Mouse (Mus musculus) midbrain, embryonic 14.5 days (tissue): ENCODE results near the gene Arrdc5. TPM values are rescaled to one million over a fixed set of nuclear protein-coding genes. Genes with fewer than 3 reads are reported as not detected.
A peak's percentile ranks its signal among the peaks of the same experiment; 100 is the strongest.

Experiments
- ATAC-seq: fragments of 200-750 bp; cut with Nextera tagmentation; 2 replicates; pipeline ENCODE4 v1.8.0; 2017; ENCODE audit warnings: moderate number of reproducible peaks, moderate library complexity; ENCODE audit not compliant: low FRiP score, low TSS enrichment
- DNase-seq: peaks from one replicate; pipeline ENCODE4 v3.0.0-alpha.2; 2015
- H3K27ac ChIP-seq: fragments of 300-500 bp; sonication (generic); replicated peaks from 2 replicates; pipeline ENCODE4 v1.5.1; 2014; ENCODE audit warnings: mild to moderate bottlenecking, low read depth, low read length, moderate library complexity
- H3K27me3 ChIP-seq: fragments of 300-500 bp; sonication (generic); 2 replicates; pipeline ENCODE4 v1.6.1; 2014; ENCODE audit warnings: low read length, control low read depth, mixed read lengths; ENCODE audit not compliant: control insufficient read depth, insufficient read depth
- H3K36me3 ChIP-seq: fragments of 300-500 bp; sonication (generic); 2 replicates; pipeline ENCODE4 v1.6.1; 2014; ENCODE audit warnings: low read length, control low read depth; ENCODE audit not compliant: control insufficient read depth, insufficient read depth
- H3K4me1 ChIP-seq: fragments of 300-500 bp; sonication (generic); 2 replicates; pipeline ENCODE4 v1.6.1; 2014; ENCODE audit warnings: mild to moderate bottlenecking, antibody characterized with exemption, low read length, control low read depth; ENCODE audit not compliant: control insufficient read depth, insufficient read depth
- H3K4me2 ChIP-seq: fragments of 300-500 bp; sonication (generic); 2 replicates; pipeline ENCODE4 v1.6.1; 2014; ENCODE audit warnings: mild to moderate bottlenecking, low read length, moderate library complexity
- H3K4me3 ChIP-seq: fragments of 300-500 bp; sonication (generic); replicated peaks from 2 replicates; pipeline ENCODE4 v1.5.1; 2014; ENCODE audit warnings: low read depth, low read length
- H3K9ac ChIP-seq: fragments of 300-500 bp; sonication (generic); replicated peaks from 2 replicates; pipeline ENCODE4 v1.6.1; 2014; ENCODE audit warnings: mild to moderate bottlenecking, low read length, moderate library complexity
- H3K9me3 ChIP-seq: fragments of 300-500 bp; sonication (generic); 2 replicates; pipeline ENCODE4 v1.6.1; 2016; ENCODE audit warnings: low read length, control low read depth, mixed read lengths; ENCODE audit not compliant: control insufficient read depth
- WGBS: fragments of 180-500 bp; shearing (Covaris S2); extraction: QIAGEN DNeasy Blood & Tissue Kit; methylation state at CpG from one replicate; pipeline ENCODE4 v1.1.7; 2014; 5-methylcytosine and 5-hydroxymethylcytosine counted together
- polyA plus RNA-seq: library from polyadenylated mRNA; unstranded; fragments of >200 nt; fragmentation: Nextera tagmentation; extraction: Ambion mirVana; gene quantifications from 2 replicates; pipeline ENCODE4 v1.2.1, GENCODE M21; 2014

The Arrdc5 gene
- polyA plus RNA-seq, 1 experiment from 2014 or later = not detected

DNA sequence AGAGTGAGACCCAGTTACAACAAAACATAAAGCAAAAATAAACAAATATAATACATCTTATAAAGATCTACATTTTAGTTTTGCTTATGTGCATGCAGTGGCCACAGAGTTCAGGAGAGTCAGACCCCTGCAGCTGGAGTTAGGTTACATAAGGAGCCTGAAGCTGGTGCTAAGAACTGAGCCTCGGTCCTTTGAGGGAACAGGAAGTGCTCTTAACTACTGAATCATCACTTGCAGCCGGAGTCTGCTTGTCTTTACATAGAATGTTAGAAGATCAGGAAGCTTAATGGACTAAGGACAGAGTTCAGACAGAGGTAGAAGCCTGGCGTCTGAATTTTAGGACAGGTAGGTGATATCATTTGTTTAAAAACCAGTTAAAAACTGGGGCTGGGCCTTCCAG lies 11.2 kb downstream of the Arrdc5 start:
- no peak for ATAC-seq
- H3K4me3 ChIP-seq = no peak overlapping the region
- H3K9me3 ChIP-seq = no peaks in the 10 kb centered on the region
- no peaks in the 10 kb centered on the region for H3K36me3 ChIP-seq
- 42% methylated on average over 3 of the region's 3 CpGs for WGBS
- H3K4me2 ChIP-seq = peak overlapping the region; percentile 33
- H3K9ac ChIP-seq = no peak overlapping the region
- H3K27me3 ChIP-seq = no peaks in the 10 kb centered on the region
- H3K4me1 ChIP-seq = peaks cover 22% of the 10 kb centered on the region
- DNase-seq = no peak
- peak overlapping the region; percentile 62 for H3K27ac ChIP-seq

DNA sequence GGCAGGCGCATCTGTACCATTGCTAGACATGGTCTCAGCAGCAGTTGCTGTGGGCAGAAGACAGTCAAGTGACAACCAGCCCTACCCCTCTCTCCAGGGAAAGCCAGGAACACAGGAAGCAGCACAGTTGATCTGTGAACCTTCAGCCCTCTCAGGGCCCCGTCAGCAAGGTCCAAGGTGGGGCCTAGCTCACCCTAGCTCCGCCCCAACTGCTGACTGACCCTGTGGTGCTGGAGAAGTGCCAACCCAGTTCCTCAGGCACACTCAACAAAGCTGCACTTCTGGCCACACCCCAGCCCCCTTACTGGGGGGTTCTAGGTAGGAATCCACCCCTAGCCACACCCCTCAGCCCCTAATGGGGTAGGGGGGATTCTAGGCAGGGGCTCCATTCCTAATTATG lies 12.3 kb downstream of the Arrdc5 start:
- no peak overlapping the region for H3K4me2 ChIP-seq
- H3K4me1 ChIP-seq = peaks cover 22% of the 10 kb centered on the region
- 72% methylated on average over 3 of the region's 3 CpGs for WGBS
- DNase-seq (no peak), ATAC-seq (no peak)
- no peaks in the 10 kb centered on the region for H3K9me3 ChIP-seq
- no peaks in the 10 kb centered on the region for H3K27me3 ChIP-seq
- no peak overlapping the region for H3K4me3 ChIP-seq
- H3K36me3 ChIP-seq = no peaks in the 10 kb centered on the region
- no peak overlapping the region for H3K27ac ChIP-seq
- no peak overlapping the region for H3K9ac ChIP-seq

DNA sequence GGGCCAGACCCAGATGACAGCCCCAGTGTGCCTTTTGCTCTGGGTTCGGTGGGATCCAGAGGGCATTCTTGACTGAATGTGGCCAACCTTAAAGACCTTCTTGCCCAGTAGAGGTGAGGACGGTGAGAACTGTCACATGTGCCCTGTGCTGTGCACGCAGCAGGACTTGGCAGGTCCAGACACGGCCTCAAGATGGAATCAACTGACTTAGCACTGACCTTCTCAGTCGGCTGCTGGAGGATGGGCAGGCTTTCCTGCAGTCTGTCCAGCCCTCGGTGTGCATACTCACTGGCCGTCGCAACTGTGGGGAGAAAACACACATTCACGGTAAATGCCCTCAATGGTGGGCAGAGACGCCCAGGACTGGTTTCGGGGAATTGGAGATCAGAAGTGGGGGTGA lies 14.1 kb downstream of the Arrdc5 start:
- no peaks in the 10 kb centered on the region for H3K36me3 ChIP-seq
- no peak overlapping the region for H3K4me2 ChIP-seq
- no peak for ATAC-seq
- no peak overlapping the region for H3K27ac ChIP-seq
- WGBS = 93% methylated on average over 11 of the region's 11 CpGs
- H3K9me3 ChIP-seq = no peaks in the 10 kb centered on the region
- no peak overlapping the region for H3K4me3 ChIP-seq
- H3K9ac ChIP-seq = no peak overlapping the region
- H3K4me1 ChIP-seq = peaks cover 17% of the 10 kb centered on the region
- no peak for DNase-seq
- H3K27me3 ChIP-seq = no peaks in the 10 kb centered on the region

GRCm38 (mm10) chr17:56283316-56283715 lies 16.8 kb downstream of the Arrdc5 start:
- ATAC-seq (no peak), DNase-seq (no peak)
- Histone ChIP-seq H3K9ac (no peak overlapping the region), H3K4me1 (no peaks in the 10 kb centered on the region), H3K27me3 (no peaks in the 10 kb centered on the region), H3K4me3 (no peak overlapping the region), H3K9me3 (no peaks in the 10 kb centered on the region), H3K27ac (no peak overlapping the region), H3K36me3 (no peaks in the 10 kb centered on the region), H3K4me2 (no peak overlapping the region)
- 94% methylated on average over 8 of the region's 8 CpGs for WGBS

DNA sequence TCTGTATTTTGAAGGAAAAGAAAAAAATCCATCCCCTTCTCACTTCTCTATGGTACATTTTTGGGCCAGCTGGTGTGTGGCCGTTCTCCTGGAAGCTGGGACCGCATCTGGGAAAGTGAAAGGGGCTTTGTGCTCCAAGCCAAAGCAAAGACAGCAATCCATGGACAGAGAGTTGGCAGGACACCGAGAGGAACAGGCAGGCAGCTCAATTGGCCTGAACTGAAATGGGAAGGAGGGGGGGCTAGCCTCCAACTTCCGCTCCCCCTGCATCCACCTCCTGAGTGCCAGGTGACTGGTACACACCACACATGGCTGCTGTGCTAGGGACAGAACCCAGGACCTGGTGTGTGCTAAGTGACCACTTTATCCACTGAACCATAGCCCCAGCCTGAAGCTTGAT lies 17.3 kb downstream of the Arrdc5 start:
- Histone ChIP-seq H3K36me3 (no peaks in the 10 kb centered on the region), H3K27ac (no peak overlapping the region), H3K4me2 (no peak overlapping the region), H3K27me3 (no peaks in the 10 kb centered on the region), H3K4me1 (no peaks in the 10 kb centered on the region), H3K4me3 (no peak overlapping the region), H3K9me3 (no peaks in the 10 kb centered on the region), H3K9ac (no peak overlapping the region)
- 91% methylated on average over 4 of the region's 4 CpGs for WGBS
- ATAC-seq = no peak
- no peak for DNase-seq

- ATAC-seq (no peak), DNase-seq (no peak)
- no peaks in the 10 kb centered on the region for H3K36me3 ChIP-seq
- no peak overlapping the region for H3K4me2 ChIP-seq
- no peak overlapping the region for H3K27ac ChIP-seq
- 0 out of 2 replicates have a peak, but pooled peaks cover 5% of the 10 kb centered on the region for H3K4me1 ChIP-seq
- WGBS = 91% methylated on average over 12 of the region's 12 CpGs
- H3K27me3 ChIP-seq = no peaks in the 10 kb centered on the region
- H3K4me3 ChIP-seq = no peak overlapping the region
- H3K9ac ChIP-seq = no peak overlapping the region
- no peaks in the 10 kb centered on the region for H3K9me3 ChIP-seq
Measured at GRCm38 (mm10) chr17:56281193-56281592, 18.9 kb downstream of the Arrdc5 start.

GRCm38 (mm10) chr17:56279481-56280155 lies 20.5 kb downstream of the Arrdc5 start:
- Histone ChIP-seq H3K9ac (no peak overlapping the region), H3K27me3 (no peaks in the 10 kb centered on the region), H3K9me3 (no peaks in the 10 kb centered on the region), H3K4me1 (0 out of 2 replicates have a peak, but pooled peaks cover 5% of the 10 kb centered on the region), H3K4me2 (no peak overlapping the region), H3K27ac (no peak overlapping the region), H3K36me3 (no peaks in the 10 kb centered on the region), H3K4me3 (no peak overlapping the region)
- DNase-seq (no peak), ATAC-seq (no peak)
- 97% methylated on average over 12 of the region's 12 CpGs for WGBS

DNA sequence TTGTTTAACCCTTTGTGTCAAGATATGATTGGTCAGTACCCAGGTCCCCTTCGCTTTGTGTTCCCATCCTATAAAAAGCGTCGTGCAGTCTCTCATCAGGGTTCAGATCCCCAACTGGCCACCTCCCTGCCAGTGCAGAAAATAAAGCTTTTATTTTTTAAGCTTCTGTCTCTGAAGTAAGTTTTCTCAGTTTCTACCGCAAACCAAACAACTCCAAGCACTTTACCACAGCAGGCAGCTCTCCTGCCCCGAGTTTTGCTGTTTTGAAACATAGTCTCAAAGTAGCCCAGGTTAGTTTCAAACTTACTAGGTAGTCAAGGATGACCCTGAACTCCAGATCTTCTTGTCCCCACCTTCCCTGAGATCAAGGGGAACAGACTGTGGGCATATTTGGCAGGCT lies 21.7 kb downstream of the Arrdc5 start:
- DNase-seq (no peak), ATAC-seq (no peak)
- no peaks in the 10 kb centered on the region for H3K36me3 ChIP-seq
- no peak overlapping the region for H3K27ac ChIP-seq
- no peaks in the 10 kb centered on the region for H3K9me3 ChIP-seq
- no peak overlapping the region for H3K4me2 ChIP-seq
- no peaks in the 10 kb centered on the region for H3K27me3 ChIP-seq
- H3K4me1 ChIP-seq = 0 out of 2 replicates have a peak, but pooled peaks cover 5% of the 10 kb centered on the region
- H3K4me3 ChIP-seq = no peak overlapping the region
- H3K9ac ChIP-seq = no peak overlapping the region
- 95% methylated on average over 5 of the region's 5 CpGs for WGBS

GRCm38 (mm10) chr17:56277567-56277893 lies 22.6 kb downstream of the Arrdc5 start:
- Histone ChIP-seq H3K9me3 (no peaks in the 10 kb centered on the region), H3K9ac (no peak overlapping the region), H3K4me2 (peak overlapping the region; percentile 63; the same call in 1 of the 2 replicates), H3K27ac (no peak overlapping the region), H3K36me3 (no peaks in the 10 kb centered on the region), H3K4me3 (no peak overlapping the region), H3K27me3 (no peaks in the 10 kb centered on the region), H3K4me1 (0 out of 2 replicates have a peak, but pooled peaks cover 5% of the 10 kb centered on the region)
- DNase-seq = no peak
- no peak for ATAC-seq
- 41% methylated on average over 2 of the region's 2 CpGs for WGBS
